Mouse (Mus musculus) urinary bladder, postnatal 14 days (tissue): Measurements from ENCODE around the gene Spg11.
"Not testable (repeated sequence)": the region's sequence is repeated elsewhere in the genome, so short reads cannot be mapped to it uniquely, and the experiment has no call there.

ENCODE experiments used
- DNase-seq: peaks from one replicate; pipeline ENCODE4 v3.0.0; 2021; ENCODE audit warnings: low spot score

Spg11 gene

DNA sequence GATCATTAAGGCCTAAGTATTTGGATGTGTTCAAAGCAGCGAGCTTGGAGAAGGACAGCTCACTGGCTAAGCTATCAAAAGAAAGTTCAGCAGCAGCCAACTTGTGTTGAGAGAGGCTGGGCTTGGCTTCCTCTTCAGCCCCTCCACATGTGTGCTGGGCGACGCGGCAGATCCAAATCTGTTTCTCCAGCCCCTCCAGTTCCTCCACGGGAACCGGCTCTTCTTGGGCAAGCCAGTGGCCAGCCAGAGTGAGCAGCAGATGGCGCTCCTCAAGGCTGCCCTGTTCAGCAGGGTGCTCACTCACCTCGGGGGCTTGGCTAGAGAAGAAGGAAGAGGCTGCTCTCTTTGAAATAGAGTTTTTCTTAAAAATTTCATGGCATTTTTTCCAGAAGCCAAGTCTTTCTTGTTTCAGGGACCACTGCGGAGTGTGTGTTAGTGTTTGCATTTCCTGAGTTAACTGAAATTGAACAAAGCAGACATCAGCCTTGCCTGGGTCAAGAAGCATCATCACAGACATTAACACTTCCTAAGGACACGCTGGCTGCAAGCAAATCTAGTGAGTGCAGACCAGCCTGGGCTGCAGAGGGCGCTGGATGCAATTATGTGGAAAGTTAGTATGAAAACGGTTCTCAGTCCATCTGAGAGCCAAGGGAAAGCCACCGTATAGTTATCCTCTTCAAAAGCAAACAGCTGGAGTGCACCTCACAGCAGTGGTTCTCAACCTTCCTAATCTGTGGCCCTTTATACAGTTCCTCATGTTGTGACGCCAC, 52.8 kb downstream of the Spg11 start:
- DNase-seq: peak; percentile 24

DNA sequence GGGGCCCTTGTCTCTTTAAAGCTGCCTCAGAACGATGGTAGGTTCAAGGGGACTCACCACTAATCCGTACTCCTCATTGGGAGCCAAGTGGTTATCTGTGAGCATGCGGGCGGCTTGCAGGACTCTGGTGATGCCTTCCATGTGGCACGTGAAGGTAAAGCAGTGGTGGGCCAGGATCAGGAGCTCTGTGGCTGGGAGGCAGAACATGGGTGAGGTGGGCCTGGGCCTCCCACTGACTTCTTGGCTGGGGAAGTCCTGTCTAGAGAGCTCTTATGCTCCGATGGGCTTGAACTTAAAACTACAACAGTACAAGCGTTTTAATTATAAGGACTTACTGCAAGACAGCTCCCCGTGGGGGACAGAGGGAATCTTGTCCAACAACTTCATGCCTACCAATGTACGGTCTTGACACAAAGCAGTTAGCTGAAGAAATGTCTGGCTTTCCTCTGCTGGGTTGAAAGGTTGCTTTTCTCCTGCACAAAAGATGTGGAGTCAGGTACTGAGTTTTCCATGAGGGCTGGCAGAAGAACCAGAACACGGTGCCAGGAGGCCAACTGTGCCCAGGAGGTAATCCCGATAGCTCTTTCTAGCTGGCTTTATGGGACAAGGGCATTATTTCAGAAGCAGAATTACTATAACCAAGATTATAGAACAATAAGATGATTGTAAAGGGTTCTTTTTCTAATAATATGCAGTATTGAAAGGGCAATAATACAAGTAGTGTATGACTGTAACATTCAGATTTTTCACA, 58.6 kb downstream of the Spg11 start:
- no peak for DNase-seq

DNA sequence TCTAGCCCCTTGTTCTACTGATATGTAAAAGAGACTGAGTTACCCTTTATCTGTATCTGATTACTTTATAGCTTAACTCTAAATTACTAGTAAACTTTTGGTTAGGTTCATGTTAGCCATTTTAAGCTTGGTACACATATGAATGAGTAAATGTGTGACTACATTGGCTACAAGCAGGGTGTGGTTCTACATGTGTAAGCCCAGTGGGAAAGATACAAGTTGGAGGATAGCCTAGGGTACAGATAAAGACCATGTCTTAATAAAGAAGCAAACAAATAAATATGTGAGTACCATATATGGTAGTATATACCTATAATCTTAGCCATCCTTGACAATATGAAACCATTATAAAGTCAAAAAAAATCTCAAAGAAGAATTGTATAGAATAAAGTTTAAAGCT, 74.3 kb downstream of the Spg11 start:
- no peak for DNase-seq

DNA sequence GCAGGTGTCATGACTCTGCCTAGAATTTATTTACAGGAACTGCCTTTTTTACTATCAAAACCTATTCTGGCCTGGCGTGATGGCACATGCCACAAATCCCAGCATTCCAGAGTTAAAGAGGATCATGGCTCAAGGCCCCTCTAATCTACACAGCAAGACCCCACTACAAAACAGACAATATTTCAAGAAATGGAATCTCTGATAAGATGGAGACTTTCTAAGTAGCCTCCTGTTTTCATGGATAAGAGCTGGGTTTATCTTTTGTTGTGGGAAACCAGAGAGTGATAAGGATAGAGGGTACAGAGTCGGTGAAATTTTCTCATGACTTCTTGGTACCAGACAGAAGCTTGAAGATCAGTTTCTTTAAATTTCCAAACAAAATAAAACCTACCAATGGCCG, 82.1 kb downstream of the Spg11 start:
- DNase-seq: no peak

DNA sequence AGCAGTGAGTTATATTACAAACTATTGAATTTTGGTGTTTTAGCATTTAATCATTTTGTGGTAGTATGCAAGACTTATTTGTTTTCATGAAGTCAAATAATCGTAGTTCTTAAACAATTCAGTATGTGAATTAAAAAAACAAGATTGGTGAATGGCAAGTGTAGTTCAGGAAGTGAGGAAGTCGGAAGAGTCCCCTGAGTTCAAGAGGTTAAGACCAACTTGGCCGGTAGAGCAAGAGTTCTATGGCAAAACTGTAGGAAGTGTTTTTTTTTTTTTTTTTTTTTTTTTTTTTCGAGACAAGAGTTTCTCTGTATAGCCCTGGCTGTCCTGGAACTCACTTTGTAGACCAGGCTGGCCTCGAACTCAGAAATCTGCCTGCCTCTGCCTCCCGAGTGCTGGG, 86.2 kb downstream of the Spg11 start:
- DNase-seq: no peak

DNA sequence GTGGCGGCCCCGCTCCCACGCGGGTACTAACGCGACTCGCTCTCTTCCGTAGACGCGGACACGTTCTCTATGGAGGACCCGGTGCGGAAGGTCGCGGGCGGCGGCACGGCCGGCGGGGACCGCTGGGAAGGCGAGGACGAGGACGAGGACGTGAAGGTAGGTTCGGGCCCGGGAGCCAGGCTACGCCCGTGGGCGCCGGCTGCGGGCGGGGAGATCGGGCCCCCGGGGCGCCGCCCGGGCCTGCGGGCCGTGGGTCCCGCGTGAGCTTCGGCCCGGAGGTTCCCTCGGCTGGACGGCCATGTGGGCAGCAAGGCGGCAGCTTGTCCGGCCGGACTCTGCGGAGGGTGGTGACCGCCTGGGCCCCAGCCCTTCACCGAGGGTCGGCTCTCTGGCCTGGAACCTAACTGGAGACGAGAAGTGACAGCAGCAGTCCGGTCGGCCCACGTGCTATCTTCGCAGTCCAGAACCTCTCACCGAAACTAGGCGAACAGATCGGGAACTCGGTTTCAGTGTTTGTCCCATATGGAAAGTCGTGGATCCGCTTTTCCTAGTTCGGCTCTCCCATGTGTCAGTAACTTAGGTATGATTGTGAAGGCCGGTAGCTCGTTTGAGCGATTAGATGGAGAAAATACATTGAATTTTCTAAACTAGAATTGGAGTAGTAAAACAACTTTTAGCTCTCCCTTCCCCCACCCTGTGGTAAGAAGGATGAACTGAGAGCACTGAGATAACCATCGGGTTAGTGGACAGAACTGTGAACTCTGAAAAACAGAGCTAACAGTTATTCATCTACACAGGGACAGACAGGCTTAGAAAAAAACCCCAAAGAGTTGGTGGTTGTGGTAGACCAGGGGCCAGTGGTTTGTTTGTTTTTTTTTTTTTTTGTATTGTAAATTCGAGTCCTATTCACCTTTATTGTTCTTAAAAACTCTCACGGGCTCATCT, 89.2 kb downstream of the Spg11 start:
- DNase-seq: peak; percentile 38

DNA sequence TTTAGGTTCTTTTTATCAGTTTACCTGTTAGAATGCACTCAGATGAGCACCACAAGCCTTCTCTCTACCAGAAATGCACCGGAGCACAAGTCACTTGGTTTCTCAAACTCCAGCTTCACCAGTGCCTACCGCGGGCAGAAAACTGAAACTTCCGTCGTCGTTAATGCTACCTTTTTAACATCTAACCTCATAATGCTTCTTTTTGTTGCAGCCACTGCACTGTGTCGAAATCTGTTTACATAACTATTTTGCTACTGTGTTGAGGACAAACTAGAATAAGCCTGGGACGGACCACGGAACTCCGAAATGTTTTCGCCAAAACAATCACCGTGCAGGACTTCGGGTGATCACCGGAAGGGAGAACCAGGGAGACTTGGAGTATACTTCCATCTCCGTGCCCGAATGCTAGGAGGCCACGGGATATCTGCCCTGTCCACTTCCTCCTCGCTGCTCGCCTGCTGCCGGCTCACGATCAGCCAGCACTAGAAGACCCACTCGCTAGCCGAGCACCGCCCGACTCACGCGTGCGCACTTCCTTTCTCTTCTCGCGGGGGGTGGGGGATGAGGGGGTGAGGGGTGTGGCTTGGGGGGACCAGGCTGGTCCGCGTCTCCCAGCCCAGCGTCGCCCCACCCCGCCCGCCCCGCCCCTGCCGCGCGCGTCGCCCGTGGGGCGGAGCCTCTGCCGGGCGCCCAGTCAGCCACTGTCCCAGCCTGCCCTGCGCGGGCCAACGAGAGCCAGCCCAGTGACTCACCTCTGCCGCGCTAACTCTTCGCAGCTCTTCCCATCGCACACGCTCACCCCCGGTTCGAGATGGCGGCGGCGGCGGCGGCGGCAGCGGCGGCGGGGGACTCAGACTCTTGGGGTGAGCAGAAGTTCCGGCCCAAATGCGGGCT, 90.1 kb downstream of the Spg11 start, which contains the start of gene Eif3j1:
Gene Eif3j1, plus strand, starts transcription at position 685 of the 894 bp plus-strand sequence.
- peak; percentile 89 for DNase-seq

DNA sequence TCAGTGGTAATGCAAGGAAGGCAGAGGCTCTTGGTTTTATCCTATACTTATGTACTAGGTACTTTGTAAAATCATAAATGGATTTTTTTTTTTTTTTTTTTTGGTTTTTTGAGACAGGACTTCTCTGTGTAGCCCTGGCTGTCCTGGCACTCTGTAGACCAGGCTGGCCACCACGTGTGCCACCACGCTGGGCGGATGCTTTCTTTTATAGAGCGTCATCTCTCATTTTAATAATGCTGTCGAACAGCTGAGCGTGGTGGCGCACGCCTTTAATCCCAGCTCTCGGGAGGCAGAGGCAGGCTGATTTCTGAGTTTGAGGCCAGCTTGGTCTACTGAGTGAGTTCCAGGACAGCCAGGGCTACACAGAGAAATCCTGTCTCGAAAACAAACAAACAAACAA, 91.1 kb downstream of the Spg11 start:
- DNase-seq: not testable (repeated sequence)

DNA sequence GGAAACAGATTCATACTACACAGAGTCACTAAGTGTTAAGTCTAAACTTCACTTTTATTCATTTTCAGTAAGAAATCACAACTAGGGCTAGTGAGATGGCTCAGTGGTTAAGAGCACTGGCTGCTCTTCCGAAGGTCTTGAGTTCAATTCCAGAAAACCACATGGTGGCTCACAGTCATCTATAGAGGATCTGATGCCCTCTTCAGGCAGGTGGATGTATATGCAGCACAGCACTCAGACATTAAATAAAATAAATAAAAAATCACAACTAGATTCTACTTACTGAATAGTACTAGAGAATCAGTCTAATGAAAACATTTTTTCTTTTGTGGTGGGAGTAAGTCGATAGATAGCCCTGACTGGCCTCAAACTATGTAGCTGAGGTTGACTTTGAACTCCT, 95.9 kb downstream of the Spg11 start:
- no peak for DNase-seq

DNA sequence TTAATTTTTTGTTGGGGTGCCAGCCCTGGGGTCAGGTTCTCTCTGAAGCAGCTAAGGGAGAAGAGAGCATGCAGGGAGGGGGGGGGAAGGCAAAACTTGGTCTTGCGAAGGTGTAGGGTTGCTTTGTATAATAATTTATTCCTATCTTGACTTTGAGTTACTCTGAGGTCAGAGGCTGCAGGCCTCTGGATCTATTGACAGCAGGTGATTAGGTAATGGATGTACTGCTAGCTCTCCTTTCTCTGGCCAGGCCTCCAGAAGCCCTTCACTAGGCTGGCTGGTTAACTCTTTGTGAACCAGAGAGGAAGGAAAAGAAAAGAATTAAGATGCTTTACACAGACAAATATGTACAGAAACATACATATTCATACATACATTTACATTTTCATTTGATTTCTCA, 99.5 kb downstream of the Spg11 start:
- DNase-seq: no peak

DNA sequence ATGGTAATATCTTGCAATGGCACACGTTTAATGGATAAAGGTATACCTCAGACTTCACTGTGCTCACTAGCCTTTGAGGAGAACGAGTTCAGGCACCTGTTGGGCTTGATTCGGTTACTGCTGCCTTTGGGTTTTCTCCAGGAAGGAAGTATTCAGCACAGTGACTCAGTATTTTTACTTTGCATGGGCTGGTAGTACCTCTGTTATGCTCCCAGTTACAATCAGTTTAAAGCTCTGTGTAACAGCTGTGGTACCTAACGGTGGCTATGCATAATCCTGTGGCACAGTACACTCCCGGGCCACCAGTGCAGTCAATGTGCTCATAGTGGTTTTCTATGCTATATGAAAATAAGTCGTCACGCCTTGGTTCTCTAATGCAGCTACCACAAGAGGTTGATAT, 106.7 kb downstream of the Spg11 start:
- DNase-seq: no peak

DNA sequence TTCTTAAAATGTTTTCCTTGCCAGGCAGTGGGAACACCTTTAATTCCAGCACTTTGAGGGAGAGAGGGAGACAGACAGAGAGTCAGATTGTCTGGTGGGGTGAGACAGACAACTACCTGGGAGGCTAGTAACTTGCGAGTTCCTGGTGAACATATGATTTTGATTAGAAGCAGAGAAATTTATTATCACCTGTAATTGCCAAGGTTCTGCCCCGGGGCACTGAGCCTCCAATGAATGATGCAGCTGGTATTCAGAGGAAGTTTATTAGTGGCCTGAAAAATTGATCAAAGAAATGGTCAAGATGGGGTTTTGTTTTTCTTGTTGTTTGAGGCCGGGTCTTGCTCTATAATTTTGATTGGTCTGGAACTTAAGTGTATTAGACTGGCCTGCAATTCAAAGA, 109.4 kb downstream of the Spg11 start:
- DNase-seq: no peak
